Mouse (Mus musculus) spleen, adult 2 months (tissue): Measurements from ENCODE around the gene Vezt. TPM values are rescaled to one million over a fixed set of nuclear protein-coding genes. Genes with fewer than 3 reads are reported as not detected.

Experiments used
- DNase-seq, 2 experiments: peaks; one replicate each; pipeline versions ENCODE4 v3.0.0 to v3.0.0-alpha.2; 2012 to 2021; ENCODE audit warnings: low spot score in 2 of 2, low read depth in 1 of 2
- H3K27ac ChIP-seq: fragments of 200-500 bp; 2 replicates; pipeline ENCODE4 v1.5.1; 2012; ENCODE audit warnings: low read length, inconsistent platforms; ENCODE audit not compliant: insufficient read depth
- H3K27me3 ChIP-seq: fragments of 200-500 bp; 2 replicates; pipeline ENCODE4 v1.6.1; 2012; ENCODE audit warnings: mild to moderate bottlenecking, moderate library complexity, low read length, inconsistent platforms; ENCODE audit not compliant: control insufficient read depth, insufficient read depth
- H3K36me3 ChIP-seq: fragments of 200-500 bp; 2 replicates; pipeline ENCODE4 v1.6.1; 2012; ENCODE audit warnings: mild to moderate bottlenecking, low read length, inconsistent platforms; ENCODE audit not compliant: control insufficient read depth, insufficient read depth
- H3K4me1 ChIP-seq: fragments of 200-500 bp; 2 replicates; pipeline ENCODE4 v1.6.1; 2011; ENCODE audit warnings: inconsistent platforms; ENCODE audit not compliant: control insufficient read depth, insufficient read depth, insufficient read length
- H3K4me3 ChIP-seq: fragments of 200-500 bp; 2 replicates; pipeline ENCODE4 v1.5.1; 2011; ENCODE audit warnings: mild to moderate bottlenecking, inconsistent platforms; ENCODE audit not compliant: insufficient read depth, insufficient read length; ENCODE audit errors: extremely low read depth
- CTCF ChIP-seq: fragments of 200-500 bp; IDR thresholded peaks from 2 replicates; pipeline ENCODE4 v1.5.1; 2011; ENCODE audit warnings: mild to moderate bottlenecking, inconsistent platforms; ENCODE audit not compliant: insufficient read depth, insufficient read length, insufficient replicate concordance; ENCODE audit errors: extremely low read depth
- POLR2A ChIP-seq: fragments of 200-500 bp; IDR thresholded peaks from 2 replicates; pipeline ENCODE4 v1.6.1; 2011; ENCODE audit warnings: low read depth, low read length, inconsistent platforms
- WGBS: fragments of 180-500 bp; shearing (Covaris S2); methylation state at CpG from one replicate; pipeline ENCODE4 v1.1.7; 2018; 5-methylcytosine and 5-hydroxymethylcytosine counted together
- polyA plus RNA-seq: library from polyadenylated mRNA; depleted of rRNA; stranded (reverse); fragments of >200 nt; gene quantifications from 2 replicates; pipeline ENCODE4 v1.2.3, GENCODE M21; 2012

The Vezt gene
- polyA plus RNA-seq, 1 experiment, result 4.8 TPM

DNA sequence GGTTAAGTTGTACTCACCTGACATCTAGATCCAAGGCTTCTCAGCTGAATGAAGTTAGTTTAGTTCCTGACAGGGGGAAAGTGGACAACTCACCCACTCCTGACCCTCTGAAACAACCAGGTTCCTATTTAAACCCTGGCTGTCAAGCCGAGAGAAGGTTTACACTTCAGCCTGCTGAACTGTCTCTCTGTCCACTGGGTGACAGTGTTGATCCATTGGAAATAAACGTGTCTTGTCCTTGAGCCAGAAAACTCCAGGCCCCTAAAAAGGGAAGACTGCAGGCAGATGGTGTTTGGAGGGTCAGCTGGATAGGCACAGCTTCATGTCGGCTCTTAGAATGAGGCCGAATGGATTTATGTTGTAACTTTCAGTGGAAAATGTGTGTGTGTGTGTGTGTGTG, 90.3 kb downstream of the Vezt start:
- Histone ChIP-seq H3K27me3 (no peaks in the 10 kb centered on the region), H3K36me3 (no peaks in the 10 kb centered on the region), H3K4me3 (no peak overlapping the region), H3K4me1 (no peaks in the 10 kb centered on the region), H3K27ac (no peak overlapping the region)
- WGBS, result 67% methylated on average over 4 of the region's 4 CpGs
- no peak for DNase-seq
- TF ChIP-seq CTCF, result no peak
- no peak for TF ChIP-seq POLR2A

DNA sequence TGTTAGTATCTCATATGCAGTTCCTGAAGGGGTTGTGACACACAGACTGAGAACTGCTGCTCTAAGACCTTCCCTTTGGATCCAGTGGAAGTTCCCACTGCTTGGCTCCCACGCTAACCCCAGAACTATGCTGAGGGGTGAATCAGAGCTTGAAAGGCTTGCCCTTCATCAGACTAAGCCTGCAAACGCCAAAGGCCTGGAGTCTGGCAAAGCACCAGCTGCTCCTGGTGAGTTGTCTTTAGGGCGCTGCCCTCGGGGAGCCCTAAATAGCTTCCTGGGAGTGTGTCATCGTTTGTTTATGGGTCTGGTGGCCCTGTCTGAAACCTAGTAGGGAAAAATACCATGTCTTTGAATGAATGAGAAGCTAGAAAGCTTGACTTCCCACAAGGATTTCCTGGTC, 91.4 kb downstream of the Vezt start:
- H3K4me1 ChIP-seq, result no peaks in the 10 kb centered on the region
- DNase-seq, result no peak
- H3K36me3 ChIP-seq, result no peaks in the 10 kb centered on the region
- TF ChIP-seq POLR2A, result no peak
- no peak for TF ChIP-seq CTCF
- H3K27ac ChIP-seq, result no peak overlapping the region
- H3K4me3 ChIP-seq, result no peak overlapping the region
- H3K27me3 ChIP-seq, result no peaks in the 10 kb centered on the region
- WGBS, result 57% methylated on average over 5 of the region's 5 CpGs

- Histone ChIP-seq H3K4me1 (no peaks in the 10 kb centered on the region), H3K27me3 (no peaks in the 10 kb centered on the region), H3K4me3 (no peak overlapping the region), H3K36me3 (no peaks in the 10 kb centered on the region), H3K27ac (no peak overlapping the region)
- TF ChIP-seq CTCF (no peak), POLR2A (no peak)
- DNase-seq, result no peak
- WGBS, result 88% methylated on average over 5 of the region's 5 CpGs
These were observed 95.3 kb downstream of the Vezt start for GRCm38 (mm10) chr10:93940279-93940678.

- Histone ChIP-seq H3K27me3 (no peaks in the 10 kb centered on the region), H3K36me3 (no peaks in the 10 kb centered on the region), H3K27ac (no peak overlapping the region), H3K4me1 (no peaks in the 10 kb centered on the region), H3K4me3 (no peak overlapping the region)
- DNase-seq, result no peak
- TF ChIP-seq POLR2A (no peak), CTCF (no peak)
- 95% methylated on average over 8 of the region's 8 CpGs for WGBS
These were observed 95.9 kb downstream of the Vezt start for GRCm38 (mm10) chr10:93939676-93940075.

DNA sequence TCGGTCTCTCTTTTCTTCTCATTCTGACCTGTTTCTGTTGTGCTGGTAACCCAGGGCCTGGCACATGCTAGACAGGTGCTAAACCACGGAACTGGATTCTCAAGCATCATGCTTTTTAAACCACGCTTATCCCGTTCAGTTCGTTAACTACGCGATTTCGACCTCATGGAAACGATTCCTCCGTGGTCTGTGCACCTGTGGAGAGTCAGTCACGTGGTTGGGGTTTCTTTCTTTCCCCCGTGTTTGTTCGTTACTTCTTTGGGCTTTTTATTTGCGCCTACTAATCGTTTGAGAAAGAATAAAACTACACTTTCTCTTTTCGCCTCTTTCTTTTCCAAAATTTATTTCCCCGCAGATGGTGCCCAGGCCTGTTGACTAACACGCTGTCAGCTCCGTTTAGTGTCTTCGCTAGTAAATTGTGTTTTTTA, 96.8 kb downstream of the Vezt start:
- no peaks in the 10 kb centered on the region for H3K36me3 ChIP-seq
- TF ChIP-seq POLR2A (no peak), CTCF (no peak)
- no peak for DNase-seq
- no peak overlapping the region for H3K27ac ChIP-seq
- no peak overlapping the region; the same call in 1 of the 2 replicates for H3K4me3 ChIP-seq
- 54% methylated on average over 20 of the region's 20 CpGs for WGBS
- H3K27me3 ChIP-seq, result no peaks in the 10 kb centered on the region
- no peaks in the 10 kb centered on the region for H3K4me1 ChIP-seq

GRCm38 (mm10) chr10:93933980-93934379, 101.6 kb downstream of the Vezt start:
- no peaks in the 10 kb centered on the region for H3K36me3 ChIP-seq
- TF ChIP-seq CTCF (no peak), POLR2A (no peak)
- DNase-seq, result no peak
- H3K27ac ChIP-seq, result no peak overlapping the region
- WGBS, result 77% methylated on average over 9 of the region's 9 CpGs
- no peaks in the 10 kb centered on the region for H3K4me1 ChIP-seq
- no peak overlapping the region for H3K4me3 ChIP-seq
- no peaks in the 10 kb centered on the region for H3K27me3 ChIP-seq

- DNase-seq, result no peak
- WGBS, result 70% methylated on average over 5 of the region's 5 CpGs
- H3K36me3 ChIP-seq, result no peaks in the 10 kb centered on the region
- TF ChIP-seq POLR2A (no peak), CTCF (no peak)
- H3K4me1 ChIP-seq, result no peaks in the 10 kb centered on the region
- no peaks in the 10 kb centered on the region for H3K27me3 ChIP-seq
- no peak overlapping the region for H3K27ac ChIP-seq
- H3K4me3 ChIP-seq, result no peak overlapping the region
These were observed 102.8 kb downstream of the Vezt start for GRCm38 (mm10) chr10:93932861-93933260.
